Mouse (Mus musculus) olfactory bulb, adult 2 months (tissue): ENCODE results near the gene Speer4d.
"Not testable (repeated sequence)": the region's sequence is repeated elsewhere in the genome, so short reads cannot be mapped to it uniquely, and the experiment has no call there.

Experiments used
- CTCF ChIP-seq: fragments of 200-500 bp; IDR thresholded peaks from 2 replicates; pipeline ENCODE4 v1.5.1; 2012; ENCODE audit warnings: low read depth, mild to moderate bottlenecking, low read length, moderate library complexity; ENCODE audit not compliant: insufficient read depth
- POLR2A ChIP-seq: fragments of 200-500 bp; IDR thresholded peaks from 2 replicates; pipeline ENCODE4 v1.6.1; 2012; ENCODE audit warnings: mild to moderate bottlenecking, low read depth, low read length, moderate library complexity; ENCODE audit not compliant: insufficient read depth

- not testable (repeated sequence) for TF ChIP-seq CTCF, POLR2A
Observed at GRCm38 (mm10) chr5:15645707-15646106, 26.8 kb downstream of the Speer4d start.
